Mouse (Mus musculus): Measurements from ENCODE around the gene Iah1.
A peak's percentile ranks its signal among the peaks of the same experiment; 100 is the strongest.

Iah1 gene

DNA sequence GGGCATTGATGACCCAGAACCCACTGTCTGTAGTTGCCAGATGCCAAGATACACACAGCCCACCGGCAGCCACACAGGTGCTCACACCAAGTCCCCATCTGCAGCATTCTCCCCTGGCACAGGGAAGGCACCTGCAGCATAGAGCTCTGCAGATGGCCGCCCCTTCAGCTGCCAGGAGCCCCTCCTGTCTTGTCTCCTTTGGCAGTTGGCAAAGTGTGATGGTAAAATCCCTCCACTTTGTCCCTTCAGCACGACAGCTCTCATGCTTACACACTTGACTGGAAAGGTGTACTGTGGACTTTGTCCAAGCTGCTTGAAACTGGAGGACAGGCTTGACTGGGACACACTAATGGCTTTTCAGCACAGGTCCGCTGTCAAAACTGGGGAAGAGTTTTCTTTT, 4.1 kb downstream of the Iah1 start:
- no peak for DNase-seq (ENCODE audit: low spot score)

- DNase-seq (ENCODE audit: low spot score), result no peak
Observed at GRCm38 (mm10) chr12:21321170-21321569, 5.0 kb downstream of the Iah1 start.

GRCm38 (mm10) chr12:21322296-21322695, 6.1 kb downstream of the Iah1 start:
- DNase-seq (ENCODE audit: low spot score), result no peak

- DNase-seq (ENCODE audit: low spot score), result no peak
Observed at GRCm38 (mm10) chr12:21322856-21323255, 6.7 kb downstream of the Iah1 start.

DNA sequence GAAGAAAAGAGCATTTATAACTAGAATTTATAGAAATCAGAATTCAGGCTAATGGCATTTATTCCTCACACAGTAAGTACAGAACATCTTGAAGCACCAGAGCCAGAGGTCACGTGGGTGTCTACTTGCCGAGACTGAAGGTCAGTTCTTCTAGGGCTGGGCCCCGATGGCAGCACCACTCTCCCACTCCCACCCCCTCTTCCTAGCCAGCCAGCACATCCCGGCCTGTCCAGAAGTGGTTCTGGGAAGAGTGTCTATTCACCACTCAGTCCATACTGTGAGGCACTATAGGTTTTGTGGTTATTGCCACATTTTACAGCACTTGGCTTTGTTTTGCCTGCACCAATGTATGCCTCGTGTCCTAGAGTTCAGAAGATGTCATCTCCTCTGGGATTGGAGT, 7.9 kb downstream of the Iah1 start:
- no peak for DNase-seq (ENCODE audit: low spot score)

DNA sequence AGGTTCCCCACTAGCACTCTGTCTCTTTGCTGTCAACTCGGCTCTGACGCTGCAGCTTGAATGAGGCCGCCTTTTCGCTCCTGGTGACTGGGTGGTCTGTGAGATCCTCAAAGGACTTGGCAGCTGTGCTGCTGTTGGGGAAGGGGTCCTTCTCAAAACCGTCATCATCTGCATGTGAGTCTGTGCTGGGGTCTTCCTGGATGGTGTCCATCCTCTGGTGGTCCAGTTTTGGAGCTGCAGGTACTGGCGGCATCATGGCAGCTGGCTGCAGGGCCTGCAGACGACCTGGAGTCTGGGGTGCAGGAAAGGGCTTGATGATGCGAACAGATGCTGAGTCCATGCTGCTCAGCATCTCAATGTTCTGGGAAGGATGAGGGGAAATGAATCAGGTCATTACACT, 9.1 kb downstream of the Iah1 start:
- DNase-seq (ENCODE audit: low spot score), result no peak

GRCm38 (mm10) chr12:21326325-21326724, 10.1 kb downstream of the Iah1 start:
- DNase-seq (ENCODE audit: low spot score), result no peak

GRCm38 (mm10) chr12:21329661-21330400, 13.6 kb downstream of the Iah1 start:
- no peak for DNase-seq (ENCODE audit: low spot score)

GRCm38 (mm10) chr12:21330961-21331576, 14.9 kb downstream of the Iah1 start:
- DNase-seq (ENCODE audit: low spot score), result no peak

DNA sequence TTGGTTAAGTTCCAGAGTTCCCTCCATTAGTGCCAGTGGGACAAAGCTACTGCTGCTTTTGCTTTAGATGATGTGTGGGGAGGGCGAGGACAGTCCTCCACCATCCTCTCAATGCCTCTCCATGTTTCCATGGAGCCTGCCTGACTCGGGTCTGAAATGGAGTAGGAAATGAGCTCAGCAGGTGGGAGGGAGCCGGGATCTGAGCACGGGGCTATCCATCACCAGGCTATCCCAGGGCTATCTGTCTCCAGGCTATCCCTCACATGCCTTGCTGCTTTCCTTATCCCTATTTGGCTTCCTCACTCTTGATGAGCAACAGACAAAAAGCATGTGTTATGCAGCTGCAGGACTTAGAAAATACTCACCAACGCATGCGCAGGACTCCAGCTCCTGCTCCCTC, 15.5 kb downstream of the Iah1 start:
- no peak for DNase-seq (ENCODE audit: low spot score)

GRCm38 (mm10) chr12:21333021-21333420, 16.8 kb downstream of the Iah1 start:
- no peak for DNase-seq (ENCODE audit: low spot score)

DNA sequence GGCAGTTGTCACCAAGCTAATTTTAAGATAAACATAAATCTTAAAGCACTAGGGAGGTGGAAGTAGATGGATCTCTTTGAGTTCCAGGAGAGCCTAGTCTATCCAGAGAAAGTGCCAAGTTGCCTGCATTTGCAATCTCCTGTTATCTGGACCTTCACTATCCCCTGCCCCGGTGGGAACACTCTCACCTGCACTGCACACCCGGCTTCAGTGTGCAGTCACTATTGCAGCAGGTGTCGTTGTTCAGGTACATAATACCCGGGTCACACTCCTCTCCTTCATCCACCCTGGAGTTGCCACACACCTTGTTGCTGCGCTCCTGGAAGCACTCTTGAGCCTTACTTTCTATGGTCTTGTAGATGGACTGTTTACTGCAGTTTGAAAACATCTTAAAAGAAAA, 17.6 kb downstream of the Iah1 start:
- DNase-seq (ENCODE audit: low spot score), result no peak

GRCm38 (mm10) chr12:21335869-21336268, 19.7 kb downstream of the Iah1 start:
- DNase-seq (ENCODE audit: low spot score), result no peak

GRCm38 (mm10) chr12:21337171-21337570, 21.0 kb downstream of the Iah1 start:
- DNase-seq (ENCODE audit: low spot score), result no peak

GRCm38 (mm10) chr12:21340674-21341073, 24.5 kb downstream of the Iah1 start:
- no peak for DNase-seq (ENCODE audit: low spot score)

DNA sequence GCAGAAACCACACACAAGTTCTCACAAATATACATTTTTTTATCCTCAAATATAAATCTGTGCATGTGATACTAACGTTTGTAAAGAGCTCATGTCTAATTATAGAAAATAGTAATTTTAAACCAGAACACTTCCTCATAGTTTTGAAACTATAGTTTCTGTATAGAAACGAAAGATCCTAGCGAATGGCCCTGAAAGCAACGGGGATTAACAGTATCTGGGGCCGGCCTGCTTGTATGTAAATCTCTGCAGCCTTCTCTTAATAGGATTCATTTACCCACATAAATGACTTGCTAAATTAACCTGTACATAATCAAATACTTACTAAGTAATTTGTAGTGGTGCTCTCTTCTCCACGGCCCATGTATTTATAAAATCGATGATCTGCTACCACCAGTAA, 30.8 kb downstream of the Iah1 start:
- no peak for DNase-seq (ENCODE audit: low spot score)

DNA sequence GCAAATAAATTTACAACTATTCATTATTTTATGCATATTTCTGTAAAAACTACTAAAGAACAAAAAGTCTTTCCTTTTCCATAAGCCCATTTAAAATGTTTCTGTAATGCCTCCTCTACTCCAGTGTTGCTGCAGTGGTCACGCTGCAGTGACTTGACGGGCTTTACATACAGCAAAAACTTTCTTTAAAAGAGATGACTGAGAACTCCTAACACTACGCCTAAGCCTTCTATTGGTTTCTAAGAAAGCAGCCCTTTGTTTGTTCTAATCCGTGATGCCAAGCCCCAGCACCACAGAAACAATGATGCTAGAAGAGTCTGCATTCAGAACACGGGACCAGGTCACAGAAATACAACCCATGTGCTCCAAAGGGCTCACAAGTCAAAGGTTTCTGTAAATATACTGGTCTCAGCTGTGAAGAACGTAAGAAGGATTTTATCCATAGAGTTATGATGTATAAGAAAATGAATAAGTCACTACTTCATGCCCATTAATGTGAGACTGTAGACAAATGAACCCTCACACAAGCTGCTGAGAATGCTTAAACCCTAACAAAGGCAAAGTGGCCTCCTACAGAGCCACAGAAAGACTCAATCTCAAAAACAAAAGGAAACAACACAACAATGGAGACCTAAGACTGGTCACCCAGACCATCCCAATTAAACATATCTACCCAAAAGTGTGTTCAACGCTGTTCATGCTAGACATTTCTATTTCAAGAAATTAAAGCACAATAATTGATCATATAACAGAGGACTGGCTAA, 34.1 kb downstream of the Iah1 start:
- no peak for DNase-seq (ENCODE audit: low spot score)

DNA sequence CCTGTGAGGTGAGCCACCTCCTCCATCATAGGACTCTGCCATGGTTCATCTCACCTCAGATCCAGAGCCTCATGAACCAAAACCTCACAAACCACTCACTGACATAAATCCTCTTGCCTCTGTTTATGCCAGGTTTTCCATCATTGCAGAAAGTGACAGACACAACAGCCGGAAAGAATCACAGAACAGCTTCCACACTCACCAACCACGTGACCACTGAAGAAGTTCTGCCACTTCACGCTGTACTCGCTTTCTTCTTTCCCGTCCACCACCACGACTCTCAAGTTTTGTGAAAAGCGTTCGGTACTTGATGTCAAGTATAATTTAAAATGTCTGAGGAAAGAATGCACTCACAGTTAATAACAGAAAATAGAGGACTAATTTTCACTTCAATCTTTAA, 37.5 kb downstream of the Iah1 start:
- no peak for DNase-seq (ENCODE audit: low spot score)

DNA sequence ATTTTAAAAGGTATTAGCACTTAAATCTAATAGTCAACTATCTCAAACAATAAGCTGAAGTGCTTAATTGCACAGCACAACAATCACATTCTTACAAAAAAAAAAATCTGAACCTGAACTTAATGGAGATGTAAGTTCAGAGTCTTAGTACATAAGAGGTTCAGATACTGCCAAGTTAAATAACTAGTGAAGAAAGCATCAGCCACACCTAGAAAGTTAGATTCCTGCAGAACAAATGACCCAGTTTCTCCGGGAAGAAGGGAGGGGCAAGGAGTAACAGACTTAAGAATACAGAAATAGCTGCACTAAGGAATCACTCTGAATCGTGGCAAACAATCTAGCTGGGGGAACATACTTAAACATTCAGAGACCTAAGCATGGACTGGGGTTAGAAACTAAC, 46.5 kb downstream of the Iah1 start:
- DNase-seq (ENCODE audit: low spot score), result no peak

DNA sequence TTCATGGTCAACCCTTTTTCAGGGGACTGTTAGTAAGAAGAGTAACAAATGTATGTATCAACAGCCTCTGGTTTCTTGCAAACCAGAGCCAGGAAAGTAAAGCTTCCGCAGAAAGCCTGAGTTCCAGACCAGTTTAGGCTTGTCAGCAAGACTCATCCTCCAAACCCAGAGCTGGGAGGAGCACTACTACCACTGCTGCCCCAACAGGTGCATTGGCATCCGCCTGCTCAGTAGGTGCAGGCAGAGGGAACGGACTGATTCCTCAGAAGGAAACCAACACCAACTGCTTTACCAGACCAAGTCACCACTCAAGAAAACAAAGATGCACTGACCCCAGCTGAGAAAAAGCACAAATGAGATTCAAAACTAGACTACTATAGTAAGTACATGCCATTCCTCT, 47.0 kb downstream of the Iah1 start:
- no peak for DNase-seq (ENCODE audit: low spot score)

DNA sequence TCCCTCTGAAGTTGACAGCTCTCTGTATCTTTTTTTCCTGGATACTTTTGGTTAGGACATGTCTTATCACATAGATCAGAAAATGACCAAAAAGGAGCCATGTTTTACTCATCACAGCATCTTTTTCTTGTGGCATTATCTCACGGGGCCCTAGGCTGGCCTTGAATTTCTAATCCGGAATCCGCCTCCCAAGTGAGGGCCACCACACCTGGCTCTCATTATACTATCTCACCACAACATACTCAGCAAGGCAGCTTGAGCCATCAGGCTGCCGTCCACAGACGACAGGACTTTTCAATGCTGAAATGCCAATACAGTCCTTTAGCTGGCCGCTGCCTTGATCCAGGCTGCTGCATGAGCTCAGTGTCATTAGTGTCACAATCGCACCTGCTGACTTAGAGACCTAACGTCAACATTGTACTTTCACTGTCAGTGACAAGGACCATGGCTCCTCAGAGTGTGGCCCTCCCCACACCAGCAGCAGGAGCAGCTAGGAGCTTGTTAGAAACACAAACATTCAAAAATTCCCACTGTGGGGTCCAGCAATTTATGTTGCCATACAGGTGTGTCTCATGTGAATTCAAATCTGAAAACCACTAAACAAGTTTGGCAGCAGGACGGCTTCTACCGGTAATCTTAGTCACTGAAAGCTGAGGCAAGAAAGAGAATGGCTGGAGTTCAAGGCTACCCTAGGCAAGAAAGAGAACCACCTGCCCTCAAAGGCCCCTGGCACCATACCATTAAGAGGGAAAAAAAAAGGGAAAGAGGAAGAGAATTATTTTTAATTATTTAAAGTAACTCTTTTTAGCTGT, 48.6 kb downstream of the Iah1 start:
- DNase-seq (ENCODE audit: low spot score), result no peak

- DNase-seq (ENCODE audit: low spot score), result peak; percentile 16
Observed at GRCm38 (mm10) chr12:21368376-21369086, 52.3 kb downstream of the Iah1 start.
